Mouse (Mus musculus) heart, adult 2 months (tissue): ENCODE measurements around the gene Top2a. TPM values are rescaled to one million over a fixed set of nuclear protein-coding genes. Genes with fewer than 3 reads are reported as not detected.

Experiments
- DNase-seq, 2 experiments: peaks; one replicate each; pipeline ENCODE4 v3.0.0; 2021
- H3K27ac ChIP-seq: fragments of 200-600 bp; 2 replicates; pipeline ENCODE4 v1.8.1; 2022
- H3K27me3 ChIP-seq: fragments of 200-500 bp; 2 replicates; pipeline ENCODE4 v1.6.1; 2012; ENCODE audit warnings: mild to moderate bottlenecking, low read length, inconsistent platforms, mixed read lengths; ENCODE audit not compliant: control insufficient read depth, insufficient read depth
- H3K36me3 ChIP-seq: fragments of 200-500 bp; 2 replicates; pipeline ENCODE4 v1.6.1; 2012; ENCODE audit warnings: low read length, inconsistent platforms; ENCODE audit not compliant: control insufficient read depth, insufficient read depth
- H3K4me1 ChIP-seq: fragments of 200-500 bp; 2 replicates; pipeline ENCODE4 v1.6.1; 2011; ENCODE audit warnings: low read length; ENCODE audit not compliant: control insufficient read depth, insufficient read depth
- H3K4me3 ChIP-seq: fragments of 200-600 bp; 2 replicates; pipeline ENCODE4 v1.8.1; 2022
- H3K79me2 ChIP-seq: fragments of 200-500 bp; replicated peaks from 2 replicates; pipeline ENCODE4 v1.6.1; 2012; ENCODE audit warnings: mild to moderate bottlenecking, inconsistent platforms, low read length, moderate library complexity, mixed read lengths; ENCODE audit not compliant: control insufficient read depth, insufficient read depth
- H3K9ac ChIP-seq: fragments of 200-500 bp; 2 replicates; pipeline ENCODE4 v1.6.1; 2012; ENCODE audit warnings: low read depth, mild to moderate bottlenecking, control low read depth, inconsistent platforms, low read length, mixed read lengths
- CTCF ChIP-seq: fragments of 200-600 bp; IDR thresholded peaks from 2 replicates; pipeline ENCODE4 v1.8.1; 2022; ENCODE audit warnings: antibody characterized with exemption, mild to moderate bottlenecking, moderate library complexity
- EP300 ChIP-seq: fragments of 200-500 bp; IDR thresholded peaks from 2 replicates; pipeline ENCODE4 v1.6.1; 2011; ENCODE audit warnings: low read depth, low read length, control low read depth; ENCODE audit not compliant: insufficient read depth
- POLR2A ChIP-seq: fragments of 200-500 bp; IDR thresholded peaks from 2 replicates; pipeline ENCODE4 v1.6.1; 2011; ENCODE audit warnings: mild to moderate bottlenecking, low read depth, low read length, control low read depth; ENCODE audit not compliant: insufficient read depth
- WGBS: fragments of 180-500 bp; shearing (Covaris S2); methylation state at CpG from one replicate; pipeline ENCODE4 v1.1.7; 2018; 5-methylcytosine and 5-hydroxymethylcytosine counted together
- intact Hi-C: fragments of 180-260 bp; cut with DNase I; formaldehyde crosslinking; loops from one replicate; pipeline ENCODE4 v1.15.1; 2025
- polyA plus RNA-seq: library from polyadenylated mRNA; depleted of rRNA; stranded (reverse); fragments of >200 nt; gene quantifications from 2 replicates; pipeline ENCODE4 v1.2.3, GENCODE M21; 2012
- total RNA-seq, 2 experiments: library from RNA; stranded (reverse); gene quantifications; 2 replicates each; pipeline ENCODE4 v1.2.3; 2021

Gene Top2a
- total and polyA plus RNA-seq, 3 experiments: 0.27 to 2.3 (median 1.4) TPM

DNA sequence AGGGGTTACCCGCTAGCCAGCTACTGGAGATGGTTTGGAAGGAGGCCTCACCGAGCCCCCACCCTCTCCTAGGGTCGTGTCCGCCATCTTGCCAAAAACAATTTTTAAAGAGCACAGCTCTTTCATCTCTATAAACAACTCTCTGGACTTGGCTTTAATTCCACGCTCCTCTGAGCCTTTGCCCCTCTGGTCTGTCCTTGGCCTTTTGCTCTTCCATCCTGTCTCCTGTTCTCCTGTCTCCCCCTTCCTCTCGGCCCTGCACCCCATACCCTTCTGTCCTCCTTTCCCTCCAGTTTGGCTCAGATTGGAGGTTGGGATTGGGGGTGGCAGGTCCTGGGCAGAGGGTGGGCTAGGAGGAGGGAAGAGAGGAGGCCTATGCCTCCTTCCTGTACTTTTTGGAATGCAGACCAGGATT lies 59.8 kb downstream of the Top2a start:
- H3K27me3 ChIP-seq: no peaks in the 10 kb centered on the region
- peak overlapping the region; percentile 38 for H3K4me3 ChIP-seq
- peak overlapping the region; percentile 8; the same call in 1 of the 2 replicates for H3K9ac ChIP-seq
- intact Hi-C loops: no loop called here
- TF ChIP-seq CTCF: no peak
- TF ChIP-seq EP300: no peak
- no peak for TF ChIP-seq POLR2A
- peaks cover 2% of the 10 kb centered on the region for H3K36me3 ChIP-seq
- no peaks in the 10 kb centered on the region for H3K79me2 ChIP-seq
- DNase-seq: no peak
- 25% methylated on average over 6 of the region's 6 CpGs for WGBS
- peaks cover 38% of the 10 kb centered on the region for H3K4me1 ChIP-seq
- peak overlapping the region; percentile 82 for H3K27ac ChIP-seq

GRCm38 (mm10) chr11:98963191-98964021 lies 60.6 kb downstream of the Top2a start:
- Histone ChIP-seq H3K4me3 (peak overlapping the region; percentile 38), H3K36me3 (peaks cover 2% of the 10 kb centered on the region), H3K9ac (peak overlapping the region; percentile 17), H3K79me2 (no peaks in the 10 kb centered on the region), H3K27me3 (no peaks in the 10 kb centered on the region), H3K27ac (peak overlapping the region; percentile 82), H3K4me1 (peaks cover 37% of the 10 kb centered on the region)
- intact Hi-C loops: loop anchor here (1.0 kb wide), 2 partner anchors 20 to 25 kb away; no protein-coding TSS in a partner anchor
- 1% methylated on average over 32 of the region's 32 CpGs for WGBS
- DNase-seq: peak; percentile 91 to 93
- 0 out of 2 replicates have a peak, but pooled peaks have one; percentile 30 for TF ChIP-seq POLR2A
- TF ChIP-seq EP300: peak; percentile 16; the same call in 1 of the 2 replicates
- peak; percentile 50 for TF ChIP-seq CTCF

DNA sequence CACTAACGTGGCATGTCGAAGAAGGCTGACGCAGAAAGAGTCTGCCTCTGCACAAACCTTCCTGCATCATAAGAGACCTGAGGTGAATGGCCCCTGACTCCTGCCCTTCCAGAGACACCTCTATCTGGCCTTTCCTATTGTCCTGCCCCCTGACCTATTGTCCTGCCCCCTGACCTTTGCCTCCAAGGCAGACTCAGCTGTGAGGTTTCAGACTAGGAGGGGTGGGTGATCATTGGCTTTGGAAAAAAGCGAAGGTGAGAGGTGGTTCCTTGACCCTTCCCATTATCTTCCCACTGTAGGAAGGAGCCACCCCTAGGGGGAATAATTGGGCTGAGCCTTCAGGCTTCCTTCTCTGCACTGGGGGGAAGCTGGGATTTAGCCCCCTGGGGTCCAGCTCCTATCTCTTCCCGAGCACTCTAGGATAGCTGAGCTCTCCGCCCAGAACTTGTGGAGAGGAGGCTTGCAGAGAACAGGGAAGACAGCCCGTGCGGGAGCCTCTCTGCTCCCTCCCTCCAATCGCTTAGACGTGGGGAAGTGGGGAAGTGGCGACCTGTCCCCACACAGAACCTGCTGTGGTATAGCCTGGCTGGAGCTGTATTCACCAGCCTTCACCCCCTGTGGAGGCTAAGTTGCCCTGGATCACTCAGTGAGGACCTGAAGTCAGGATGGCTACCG lies 61.4 kb downstream of the Top2a start:
- Histone ChIP-seq H3K9ac (peak overlapping the region; percentile 17; the same call in 1 of the 2 replicates), H3K79me2 (no peaks in the 10 kb centered on the region), H3K4me3 (peak overlapping the region; percentile 67), H3K36me3 (peaks cover 2% of the 10 kb centered on the region), H3K27ac (peak overlapping the region; percentile 88), H3K4me1 (peaks cover 37% of the 10 kb centered on the region), H3K27me3 (no peaks in the 10 kb centered on the region)
- TF ChIP-seq POLR2A (no peak), CTCF (no peak), EP300 (no peak)
- 28% methylated on average over 12 of the region's 12 CpGs for WGBS
- intact Hi-C loops: loop anchor here (1.0 kb wide), 2 partner anchors 19 to 24 kb away; no protein-coding TSS in a partner anchor
- no peak for DNase-seq

- H3K27me3 ChIP-seq: no peaks in the 10 kb centered on the region
- peak in 1 of 2 experiments; percentile 33 for DNase-seq
- peak overlapping the region; percentile 13; the same call in 1 of the 2 replicates for H3K9ac ChIP-seq
- peak overlapping the region; percentile 88 for H3K27ac ChIP-seq
- TF ChIP-seq EP300 (no peak), POLR2A (no peak), CTCF (no peak)
- 26% methylated on average over 8 of the region's 8 CpGs for WGBS
- H3K36me3 ChIP-seq: peaks cover under 1% of the 10 kb centered on the region; the same call in 1 of the 2 replicates
- peaks cover 31% of the 10 kb centered on the region for H3K4me1 ChIP-seq
- intact Hi-C loops: no loop called here
- no peaks in the 10 kb centered on the region for H3K79me2 ChIP-seq
- peak overlapping the region; percentile 67 for H3K4me3 ChIP-seq
These were observed 62.2 kb downstream of the Top2a start for GRCm38 (mm10) chr11:98961766-98962165.

DNA sequence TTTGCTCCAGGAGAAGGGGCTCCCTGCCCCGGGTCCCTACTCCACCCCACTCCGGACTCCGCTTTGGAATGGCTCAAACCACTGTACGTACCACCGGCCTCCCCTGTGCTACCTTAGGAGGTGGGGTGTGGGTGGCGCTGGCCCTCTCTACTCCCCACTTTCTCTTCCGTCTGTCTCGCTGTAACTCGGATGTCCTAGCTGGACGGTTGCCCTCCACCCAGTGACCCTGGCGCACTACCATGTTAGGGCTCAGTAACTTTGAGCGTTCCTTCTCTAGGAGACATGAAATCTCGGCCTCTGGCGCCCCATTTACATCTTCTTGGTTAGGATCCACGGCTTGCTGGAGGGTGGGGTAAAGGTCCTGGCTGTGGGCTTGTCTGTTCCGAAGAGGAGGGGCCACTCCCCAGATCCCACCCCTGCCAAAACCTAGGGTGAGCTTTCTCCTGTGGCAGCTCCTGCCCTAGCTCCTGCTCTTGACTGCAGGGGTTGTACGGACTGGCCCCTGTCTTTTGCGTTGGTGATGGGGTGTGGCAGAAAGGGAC lies 62.9 kb downstream of the Top2a start:
- WGBS: 26% methylated on average over 18 of the region's 18 CpGs
- Histone ChIP-seq H3K36me3 (no peaks in the 10 kb centered on the region), H3K4me3 (peak overlapping the region; percentile 67), H3K27ac (peak overlapping the region; percentile 88), H3K4me1 (peaks cover 26% of the 10 kb centered on the region), H3K9ac (peak overlapping the region; percentile 51), H3K27me3 (no peaks in the 10 kb centered on the region), H3K79me2 (no peaks in the 10 kb centered on the region)
- intact Hi-C loops: no loop called here
- DNase-seq: peak in 1 of 2 experiments; percentile 69
- no peak for TF ChIP-seq CTCF
- TF ChIP-seq EP300: no peak
- TF ChIP-seq POLR2A: no peak
